Mouse (Mus musculus): ENCODE measurements at regions not wholly inside any gene's neighbourhood (a gene's known extent, or its start where the extent isn't known, plus 50 kb on each side); places are given as distances from the start of the nearest gene placed in this dataset.

- Histone ChIP-seq H3K9me3 (ENCODE audit: control insufficient read depth, low read length) (no peaks in the 10 kb centered on the region), H3K4me1 (ENCODE audit: control insufficient read depth, insufficient read depth, low read length) (peaks cover 3% of the 10 kb centered on the region; the same call in 1 of the 2 replicates), H3K9ac (ENCODE audit: low read depth, low read length) (no peak overlapping the region), H3K4me3 (ENCODE audit: low read length) (no peak overlapping the region), H3K27me3 (replicated peaks; ENCODE audit: control insufficient read depth, insufficient read depth, low read length) (no peaks in the 10 kb centered on the region), H3K4me2 (ENCODE audit: low read depth, low read length) (no peak overlapping the region), H3K36me3 (ENCODE audit: control insufficient read depth, insufficient read depth, low read length) (no peaks in the 10 kb centered on the region), H3K27ac (ENCODE audit: low read length) (no peak overlapping the region)
- no peak for ATAC-seq
- 83% methylated on average over 9 of the region's 9 CpGs for WGBS
Observed at GRCm38 (mm10) chr19:29194066-29194830, 57.4 kb upstream of the Jak2 start.

GRCm38 (mm10) chr19:29196186-29196585 lies 55.4 kb upstream of the Jak2 start:
- H3K27me3 ChIP-seq (replicated peaks; ENCODE audit: control insufficient read depth, insufficient read depth, low read length): no peaks in the 10 kb centered on the region
- H3K36me3 ChIP-seq (ENCODE audit: control insufficient read depth, insufficient read depth, low read length): no peaks in the 10 kb centered on the region
- H3K9ac ChIP-seq (ENCODE audit: low read depth, low read length): no peak overlapping the region
- no peaks in the 10 kb centered on the region; the same call in 1 of the 2 replicates for H3K9me3 ChIP-seq (ENCODE audit: control insufficient read depth, low read length)
- no peak overlapping the region for H3K4me3 ChIP-seq (ENCODE audit: low read length)
- no peak for ATAC-seq
- H3K27ac ChIP-seq (ENCODE audit: low read length): no peak overlapping the region
- WGBS: 81% methylated on average over 4 of the region's 4 CpGs
- H3K4me2 ChIP-seq (ENCODE audit: low read depth, low read length): no peak overlapping the region
- peaks cover 3% of the 10 kb centered on the region; the same call in 1 of the 2 replicates for H3K4me1 ChIP-seq (ENCODE audit: control insufficient read depth, insufficient read depth, low read length)

- Histone ChIP-seq H3K9me3 (ENCODE audit: control insufficient read depth, low read length) (no peaks in the 10 kb centered on the region; the same call in 1 of the 2 replicates), H3K9ac (ENCODE audit: low read depth, low read length) (no peak overlapping the region), H3K4me3 (ENCODE audit: low read length) (no peak overlapping the region), H3K36me3 (ENCODE audit: control insufficient read depth, insufficient read depth, low read length) (no peaks in the 10 kb centered on the region), H3K4me2 (ENCODE audit: low read depth, low read length) (no peak overlapping the region), H3K27ac (ENCODE audit: low read length) (peak overlapping the region; percentile 77), H3K4me1 (ENCODE audit: control insufficient read depth, insufficient read depth, low read length) (peaks cover 3% of the 10 kb centered on the region; the same call in 1 of the 2 replicates), H3K27me3 (replicated peaks; ENCODE audit: control insufficient read depth, insufficient read depth, low read length) (no peaks in the 10 kb centered on the region)
- ATAC-seq: peak; percentile 92
- 71% methylated on average over 3 of the region's 3 CpGs for WGBS
Observed at GRCm38 (mm10) chr19:29198636-29199035, 53.0 kb upstream of the Jak2 start.

DNA sequence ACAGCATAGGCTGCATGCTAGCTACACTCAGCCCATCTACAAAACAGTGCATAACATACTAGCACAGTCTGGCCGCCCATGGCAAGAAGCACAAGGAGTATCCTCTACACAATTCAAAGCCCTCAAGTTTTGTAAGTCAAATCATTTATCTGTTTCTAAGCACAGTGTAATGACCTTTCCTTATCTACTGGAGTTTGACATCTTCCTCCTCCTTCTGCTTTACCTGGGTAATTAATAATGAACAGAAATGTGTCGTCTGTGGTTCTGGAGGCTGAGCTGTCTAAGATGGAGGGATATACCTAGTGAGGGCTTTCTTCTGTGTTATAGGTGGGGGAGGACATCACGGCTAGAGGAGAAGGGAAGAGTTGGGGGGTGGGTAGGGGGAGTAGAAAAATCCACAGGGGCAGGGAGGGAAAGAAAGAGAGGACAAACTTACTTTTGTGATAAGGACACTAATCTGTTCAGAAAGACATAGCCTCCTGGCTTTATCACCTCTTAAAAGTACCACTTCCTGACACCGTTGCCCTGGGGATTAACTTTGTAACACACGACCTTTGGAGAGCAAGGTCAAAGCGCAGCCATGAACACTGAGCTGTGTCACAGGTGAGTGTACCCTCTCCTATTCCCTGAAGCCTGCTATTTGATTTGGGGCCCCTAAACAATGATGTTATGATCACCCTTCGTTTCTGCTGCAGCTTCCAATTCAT lies 52.4 kb upstream of the Jak2 start:
- no peaks in the 10 kb centered on the region for H3K36me3 ChIP-seq (ENCODE audit: control insufficient read depth, insufficient read depth, low read length)
- peak overlapping the region; percentile 77 for H3K27ac ChIP-seq (ENCODE audit: low read length)
- H3K9me3 ChIP-seq (ENCODE audit: control insufficient read depth, low read length): no peaks in the 10 kb centered on the region; the same call in 1 of the 2 replicates
- ATAC-seq: peak; percentile 83
- no peak overlapping the region for H3K4me3 ChIP-seq (ENCODE audit: low read length)
- no peak overlapping the region for H3K4me2 ChIP-seq (ENCODE audit: low read depth, low read length)
- peaks cover 3% of the 10 kb centered on the region; the same call in 1 of the 2 replicates for H3K4me1 ChIP-seq (ENCODE audit: control insufficient read depth, insufficient read depth, low read length)
- WGBS: 54% methylated on average over 7 of the region's 7 CpGs
- no peaks in the 10 kb centered on the region for H3K27me3 ChIP-seq (replicated peaks; ENCODE audit: control insufficient read depth, insufficient read depth, low read length)
- H3K9ac ChIP-seq (ENCODE audit: low read depth, low read length): no peak overlapping the region

DNA sequence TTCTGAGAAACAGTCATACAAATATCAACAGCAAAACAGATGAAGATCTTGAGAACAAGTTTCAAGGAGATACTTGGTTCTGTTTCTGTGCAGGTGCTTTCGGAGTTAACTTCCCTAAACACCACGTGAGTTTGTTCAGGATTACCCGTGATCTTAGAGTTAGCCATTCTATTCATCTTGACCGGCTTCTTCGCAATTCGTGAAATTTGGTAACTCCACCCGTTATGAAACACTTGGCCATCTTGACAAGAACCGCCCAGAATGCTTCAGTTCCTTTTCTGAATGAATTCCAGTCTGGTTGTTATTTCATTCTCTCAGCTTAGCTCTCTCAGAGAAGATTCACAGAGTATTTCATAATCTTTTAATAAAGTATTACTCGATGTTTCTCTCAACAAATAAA lies 50.0 kb upstream of the Jak2 start:
- Histone ChIP-seq H3K4me3 (ENCODE audit: low read length) (no peak overlapping the region), H3K4me1 (ENCODE audit: control insufficient read depth, insufficient read depth, low read length) (no peaks in the 10 kb centered on the region), H3K27me3 (replicated peaks; ENCODE audit: control insufficient read depth, insufficient read depth, low read length) (no peaks in the 10 kb centered on the region), H3K27ac (ENCODE audit: low read length) (no peak overlapping the region), H3K9me3 (ENCODE audit: control insufficient read depth, low read length) (no peaks in the 10 kb centered on the region; the same call in 1 of the 2 replicates), H3K36me3 (ENCODE audit: control insufficient read depth, insufficient read depth, low read length) (no peaks in the 10 kb centered on the region), H3K4me2 (ENCODE audit: low read depth, low read length) (no peak overlapping the region), H3K9ac (ENCODE audit: low read depth, low read length) (no peak overlapping the region)
- 77% methylated on average over 9 of the region's 9 CpGs for WGBS
- ATAC-seq: no peak

Data from intestine, embryonic 16.5 days (tissue).